Mouse (Mus musculus) left cerebral cortex, postnatal 14 days (tissue): Measurements from ENCODE around the gene Ppef1. TPM values are rescaled to one million over a fixed set of nuclear protein-coding genes. Genes with fewer than 3 reads are reported as not detected.

ENCODE experiments used
- DNase-seq, 2 experiments: peaks; one replicate each; pipeline ENCODE4 v3.0.0; 2021 to 2022; ENCODE audit warnings: low spot score in 2 of 2, mixed read lengths in 1 of 2
- intact Hi-C: fragments of 180-260 bp; cut with DNase I; formaldehyde crosslinking; loops from one replicate; pipeline ENCODE4 v1.15.1; 2025
- total RNA-seq, 2 experiments: library from RNA; stranded (reverse); gene quantifications; 2 replicates each; pipeline ENCODE4 v1.2.3; 2021

The Ppef1 gene
- total RNA-seq, 2 experiments from 2014 or later = 4.7 to 6.5 TPM

GRCm38 (mm10) chrX:160601053-160601452, 134.5 kb downstream of the Ppef1 start:
- no peak for DNase-seq
- intact Hi-C loops = no loop called here

GRCm38 (mm10) chrX:160598562-160599458, 136.8 kb downstream of the Ppef1 start:
- intact Hi-C loops = loop anchor here (10.0 kb wide), 1 partner anchor 396 kb away; the partner anchor contains the start of gene Cdkl5
- peak; percentile 49 to 53 for DNase-seq

GRCm38 (mm10) chrX:160598055-160598454, 137.5 kb downstream of the Ppef1 start:
- no peak for DNase-seq
- intact Hi-C loops = loop anchor here (10.0 kb wide), 1 partner anchor 397 kb away; the partner anchor contains the start of gene Cdkl5

- intact Hi-C loops = loop anchor here (5.0 to 10.0 kb wide), 2 partner anchors 179 to 402 kb away; partner anchors contain the start of gene Cdkl5
- DNase-seq = peak; percentile 42 to 62
Measured at GRCm38 (mm10) chrX:160592933-160593332, 142.6 kb downstream of the Ppef1 start.

- no peak for DNase-seq
- intact Hi-C loops = loop anchor here (5.0 to 10.0 kb wide), 2 partner anchors 182 to 405 kb away; partner anchors contain the start of gene Cdkl5
Measured at GRCm38 (mm10) chrX:160590147-160590546, 145.4 kb downstream of the Ppef1 start.

GRCm38 (mm10) chrX:160588523-160588922, 147.0 kb downstream of the Ppef1 start:
- DNase-seq = peak; percentile 39 to 71
- intact Hi-C loops = loop anchor here (10.0 kb wide), 1 partner anchor 436 kb away; no protein-coding TSS in a partner anchor

- DNase-seq = no peak
- intact Hi-C loops = loop anchor here (10.0 kb wide), 1 partner anchor 440 kb away; no protein-coding TSS in a partner anchor
Measured at GRCm38 (mm10) chrX:160585110-160585509, 150.5 kb downstream of the Ppef1 start.

GRCm38 (mm10) chrX:160584148-160584838, 151.3 kb downstream of the Ppef1 start:
- intact Hi-C loops = loop anchor here (10.0 kb wide), 1 partner anchor 441 kb away; no protein-coding TSS in a partner anchor
- no peak for DNase-seq

GRCm38 (mm10) chrX:160583589-160583988, 152.0 kb downstream of the Ppef1 start:
- intact Hi-C loops = loop anchor here (10.0 kb wide), 1 partner anchor 441 kb away; no protein-coding TSS in a partner anchor
- no peak for DNase-seq

Other genes starting within 250 kb of the Ppef1 start
- 10 to 100 TPM; 24.7 to 36.3 TPM for gene Phka2, start 233.6 kb downstream of the Ppef1 start, total RNA-seq
- gene Rs1, start 32.2 kb upstream of the Ppef1 start, total RNA-seq = not detected
- 1 to 10 TPM; 1.6 to 1.7 TPM for gene Gja6, start 171.3 kb upstream of the Ppef1 start, total RNA-seq